Mouse (Mus musculus): ENCODE measurements around the gene Nrsn2. TPM values are rescaled to one million over a fixed set of nuclear protein-coding genes. Genes with fewer than 3 reads are reported as not detected.

Nrsn2 gene
- polyA plus RNA-seq, 1 experiment from 2014 or later, result not detected

DNA sequence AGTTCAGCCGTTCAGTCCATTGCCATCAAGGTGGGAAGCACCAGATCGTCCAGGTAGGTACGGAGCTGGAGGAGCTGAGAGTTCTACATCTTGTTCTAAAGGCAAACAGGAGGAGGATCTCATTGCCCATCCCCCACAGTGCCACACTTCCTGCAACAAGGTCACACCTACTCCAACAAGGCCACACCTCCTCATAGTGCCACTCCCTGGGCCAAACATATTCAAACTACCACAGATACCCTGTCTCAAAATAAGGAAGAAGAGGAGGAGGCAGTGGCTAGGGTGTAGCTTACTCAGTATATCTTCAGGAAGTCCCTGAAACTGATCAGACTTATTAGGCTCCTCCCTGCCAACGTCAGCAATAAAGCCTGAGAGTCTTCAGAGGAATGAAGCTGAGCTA, 7.8 kb upstream of the Nrsn2 start:
- DNase-seq (no peak), ATAC-seq (ENCODE audit: insufficient read depth) (no peak)
- 78% methylated on average over 4 of the region's 4 CpGs for whole genome bisulfite sequencing
- Histone ChIP-seq H3K27ac (ENCODE audit: low read depth) (no peak overlapping the region), H3K4me1 (ENCODE audit: insufficient read depth) (no peaks in the 10 kb centered on the region), H3K36me3 (ENCODE audit: insufficient read depth) (no peaks in the 10 kb centered on the region), H3K4me3 (ENCODE audit: low read depth, low read length) (no peak overlapping the region), H3K4me2 (no peak overlapping the region), H3K9me3 (ENCODE audit: low read depth, low read length) (no peaks in the 10 kb centered on the region), H3K27me3 (ENCODE audit: insufficient read depth, low read length) (no peaks in the 10 kb centered on the region), H3K9ac (no peak overlapping the region)
- no peak for TF ChIP-seq CTCF (IDR thresholded peaks at IDR 0.05; ENCODE audit: low read depth)

DNA sequence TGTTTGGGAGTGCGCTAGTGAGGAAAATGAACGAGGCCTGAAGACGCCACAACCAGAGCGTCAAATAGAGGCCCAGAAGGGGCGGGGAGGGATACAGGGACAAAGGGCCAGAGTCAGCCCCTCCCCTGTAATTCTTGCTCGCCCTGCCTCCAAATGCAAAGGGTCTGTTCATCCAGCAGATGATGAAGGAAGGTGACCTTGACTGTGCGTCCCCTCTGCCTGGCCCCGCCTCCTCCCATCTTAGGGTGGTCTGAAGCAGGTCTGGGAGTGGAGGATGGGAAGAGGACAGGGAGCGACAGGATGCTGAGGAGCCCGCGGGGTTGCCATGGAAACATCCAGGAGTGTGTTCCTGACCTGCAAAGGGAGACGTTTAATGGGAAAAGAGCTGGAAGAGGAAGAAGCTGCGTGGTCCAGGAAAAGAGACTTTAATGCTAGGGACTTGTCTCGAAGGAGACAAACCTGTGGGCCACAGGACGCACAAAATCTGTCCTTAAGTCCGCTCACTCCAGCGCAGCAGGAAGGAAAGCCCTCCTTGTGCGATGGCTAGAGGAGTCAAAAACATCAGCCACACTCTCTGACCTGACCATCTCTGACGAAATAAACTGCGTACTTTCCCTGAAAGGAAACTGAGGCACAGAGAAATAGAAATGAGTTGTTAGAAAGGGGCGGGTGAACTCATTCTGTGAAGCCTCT, 640 bp downstream of the Nrsn2 start:
- DNase-seq (no peak), ATAC-seq (ENCODE audit: insufficient read depth) (peak; percentile 32; the same call in 1 of the 2 replicates)
- no peaks in the 10 kb centered on the region for H3K9me3 ChIP-seq (ENCODE audit: low read depth, low read length)
- peaks cover 22% of the 10 kb centered on the region for H3K27me3 ChIP-seq (ENCODE audit: insufficient read depth, low read length)
- no peak overlapping the region for H3K4me3 ChIP-seq (ENCODE audit: low read depth, low read length)
- H3K4me1 ChIP-seq (ENCODE audit: insufficient read depth), result 0 out of 2 replicates have a peak, but pooled peaks cover 5% of the 10 kb centered on the region
- no peak overlapping the region for H3K27ac ChIP-seq (ENCODE audit: low read depth)
- 5% methylated on average over 21 of the region's 21 CpGs for WGBS
- H3K4me2 ChIP-seq, result peak overlapping the region; percentile 35; the same call in 1 of the 2 replicates
- no peak for TF ChIP-seq CTCF (IDR thresholded peaks at IDR 0.05; ENCODE audit: low read depth)
- H3K9ac ChIP-seq, result no peak overlapping the region
- no peaks in the 10 kb centered on the region for H3K36me3 ChIP-seq (ENCODE audit: insufficient read depth)

DNA sequence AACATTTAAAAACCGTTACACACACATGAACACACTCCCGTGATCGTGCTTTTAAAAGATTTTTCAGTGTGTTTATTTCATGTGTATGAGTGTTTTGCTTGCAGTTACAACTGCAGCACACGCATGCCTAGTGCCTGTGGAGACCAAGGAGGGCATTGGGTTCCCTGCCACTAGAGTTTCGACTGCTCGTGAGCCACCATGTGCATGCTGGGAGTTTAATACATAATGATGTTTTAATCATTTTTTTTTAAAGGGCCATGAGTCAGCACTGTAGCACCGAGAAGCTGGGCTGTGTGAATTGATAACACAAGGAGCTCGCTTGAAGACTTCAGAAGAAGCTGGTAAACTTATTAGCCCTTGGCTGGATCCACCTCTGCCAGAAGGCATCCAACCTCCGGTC, 2.9 kb downstream of the Nrsn2 start:
- Histone ChIP-seq H3K27me3 (ENCODE audit: insufficient read depth, low read length) (peaks cover 22% of the 10 kb centered on the region), H3K9me3 (ENCODE audit: low read depth, low read length) (no peaks in the 10 kb centered on the region), H3K4me1 (ENCODE audit: insufficient read depth) (0 out of 2 replicates have a peak, but pooled peaks cover 5% of the 10 kb centered on the region), H3K9ac (no peak overlapping the region), H3K27ac (ENCODE audit: low read depth) (no peak overlapping the region), H3K4me3 (ENCODE audit: low read depth, low read length) (no peak overlapping the region), H3K36me3 (ENCODE audit: insufficient read depth) (no peaks in the 10 kb centered on the region), H3K4me2 (no peak overlapping the region)
- TF ChIP-seq CTCF (IDR thresholded peaks at IDR 0.05; ENCODE audit: low read depth), result no peak
- DNase-seq, result no peak
- 73% methylated on average over 9 of the region's 9 CpGs for WGBS
- no peak for ATAC-seq (ENCODE audit: insufficient read depth)

DNA sequence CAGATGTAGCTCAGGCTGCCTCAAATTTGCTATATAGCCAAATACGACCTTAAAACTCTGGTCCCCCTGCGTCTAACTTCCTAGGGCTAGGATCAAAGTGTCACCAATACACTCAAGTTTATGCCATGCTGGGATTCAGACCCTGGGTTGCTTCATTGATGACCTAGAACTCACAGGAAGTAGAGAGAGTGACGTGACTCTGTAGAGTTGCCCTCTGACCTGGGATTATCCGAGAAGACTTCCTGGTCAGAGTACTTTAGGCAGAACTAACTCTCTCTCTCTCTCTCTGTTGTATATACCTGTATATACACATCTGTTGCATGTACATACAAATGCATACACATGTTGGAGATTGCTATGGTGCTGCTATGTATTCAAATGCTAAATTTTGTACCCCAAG, 3.8 kb downstream of the Nrsn2 start:
- no peak for ATAC-seq (ENCODE audit: insufficient read depth)
- WGBS, result 56% methylated on average over 4 of the region's 4 CpGs

DNA sequence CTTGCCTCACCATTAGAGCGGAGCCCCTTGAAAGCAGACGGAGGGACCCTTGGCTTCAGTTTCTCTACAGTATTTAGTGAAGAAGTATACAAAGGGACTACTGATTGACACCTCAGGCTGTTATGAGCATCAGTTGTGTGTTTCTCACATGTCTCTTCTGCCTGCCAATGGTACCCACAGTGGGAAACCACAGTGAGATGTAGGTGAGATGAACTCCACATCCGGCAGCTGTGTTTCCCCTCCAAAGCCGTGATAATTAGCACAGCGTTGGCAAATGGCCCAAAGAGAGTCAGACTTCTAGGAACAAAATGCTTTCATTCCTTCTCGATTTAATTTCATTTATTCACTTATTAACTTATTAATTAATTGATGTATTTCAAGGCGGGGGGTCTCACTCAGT, 4.3 kb downstream of the Nrsn2 start:
- Histone ChIP-seq H3K27me3 (ENCODE audit: insufficient read depth, low read length) (peaks cover 22% of the 10 kb centered on the region), H3K4me3 (ENCODE audit: low read depth, low read length) (no peak overlapping the region), H3K27ac (ENCODE audit: low read depth) (no peak overlapping the region), H3K4me2 (no peak overlapping the region), H3K9me3 (ENCODE audit: low read depth, low read length) (no peaks in the 10 kb centered on the region), H3K9ac (no peak overlapping the region), H3K4me1 (ENCODE audit: insufficient read depth) (0 out of 2 replicates have a peak, but pooled peaks cover 5% of the 10 kb centered on the region), H3K36me3 (ENCODE audit: insufficient read depth) (no peaks in the 10 kb centered on the region)
- ATAC-seq (ENCODE audit: insufficient read depth) (no peak), DNase-seq (no peak)
- no peak for TF ChIP-seq CTCF (IDR thresholded peaks at IDR 0.05; ENCODE audit: low read depth)
- 80% methylated on average over 7 of the region's 7 CpGs for WGBS

More for the DNA sequence above, 3.8 kb downstream of the Nrsn2 start:
- Histone ChIP-seq H3K27ac (ENCODE audit: low read depth) (no peak overlapping the region), H3K36me3 (ENCODE audit: insufficient read depth) (no peaks in the 10 kb centered on the region), H3K27me3 (ENCODE audit: insufficient read depth, low read length) (peaks cover 22% of the 10 kb centered on the region), H3K9ac (no peak overlapping the region), H3K4me1 (ENCODE audit: insufficient read depth) (0 out of 2 replicates have a peak, but pooled peaks cover 5% of the 10 kb centered on the region), H3K4me3 (ENCODE audit: low read depth, low read length) (no peak overlapping the region), H3K4me2 (no peak overlapping the region), H3K9me3 (ENCODE audit: low read depth, low read length) (no peaks in the 10 kb centered on the region)
- no peak for TF ChIP-seq CTCF (IDR thresholded peaks at IDR 0.05; ENCODE audit: low read depth)
- no peak for DNase-seq

DNA sequence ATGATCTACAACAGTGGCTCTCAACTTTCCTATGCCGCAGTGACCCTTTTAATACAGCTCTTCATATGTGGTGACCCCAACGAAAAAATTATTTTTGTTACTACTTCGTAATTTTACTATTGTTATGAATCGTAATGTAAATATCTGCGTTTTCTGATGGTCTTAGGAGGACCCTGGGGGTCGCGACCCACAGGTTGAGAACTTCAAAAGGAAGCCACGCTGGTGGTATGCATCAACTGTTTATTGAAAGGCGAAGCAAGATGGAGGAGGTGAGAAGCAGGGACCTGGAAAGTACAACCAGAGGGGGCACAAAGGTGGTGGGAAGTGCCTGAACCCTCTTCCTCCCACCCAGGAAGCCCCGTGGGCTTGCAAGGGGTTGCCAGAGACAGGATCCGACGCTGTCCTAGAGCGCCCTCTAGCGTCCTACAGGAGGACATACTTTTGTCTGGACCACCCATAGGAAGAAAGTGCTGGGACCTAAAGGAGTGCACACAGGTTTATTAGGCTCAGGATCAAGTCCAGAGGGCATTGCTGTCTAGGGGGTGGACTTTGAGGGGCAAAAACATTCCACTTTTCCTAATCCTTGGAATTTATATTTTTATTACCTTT, 7.8 kb downstream of the Nrsn2 start:
- TF ChIP-seq CTCF (IDR thresholded peaks at IDR 0.05; ENCODE audit: low read depth), result peak; percentile 94
- peak; percentile 55 for ATAC-seq (ENCODE audit: insufficient read depth)
- Histone ChIP-seq H3K4me1 (ENCODE audit: insufficient read depth) (0 out of 2 replicates have a peak, but pooled peaks cover 2% of the 10 kb centered on the region), H3K36me3 (ENCODE audit: insufficient read depth) (no peaks in the 10 kb centered on the region), H3K27me3 (ENCODE audit: insufficient read depth, low read length) (no peaks in the 10 kb centered on the region), H3K27ac (ENCODE audit: low read depth) (no peak overlapping the region), H3K9me3 (ENCODE audit: low read depth, low read length) (no peaks in the 10 kb centered on the region), H3K4me3 (ENCODE audit: low read depth, low read length) (no peak overlapping the region), H3K4me2 (no peak overlapping the region), H3K9ac (no peak overlapping the region)
- WGBS, result 25% methylated on average over 14 of the region's 14 CpGs
- peak; percentile 84 for DNase-seq

DNA sequence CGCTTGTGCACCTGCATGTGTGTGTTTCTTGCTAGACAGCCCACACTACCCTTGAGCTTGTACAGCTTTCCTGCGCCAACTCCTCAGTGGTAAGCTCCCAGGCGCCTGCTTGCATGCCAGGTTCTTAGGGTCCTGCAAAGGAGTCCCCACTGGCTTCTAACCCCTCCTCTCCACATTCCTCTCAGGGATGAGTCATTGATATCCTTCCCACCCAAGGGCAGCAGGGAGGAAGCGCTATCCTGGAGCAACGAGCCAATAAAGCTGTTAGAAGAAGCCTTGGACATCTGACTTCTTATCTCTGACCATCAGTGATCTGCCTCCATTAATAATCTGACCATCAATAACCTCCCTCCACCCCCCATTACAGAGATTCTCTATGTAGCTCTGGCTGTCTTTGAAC, 8.5 kb downstream of the Nrsn2 start:
- 63% methylated on average over 5 of the region's 5 CpGs for WGBS
- no peaks in the 10 kb centered on the region for H3K36me3 ChIP-seq (ENCODE audit: insufficient read depth)
- H3K27me3 ChIP-seq (ENCODE audit: insufficient read depth, low read length), result no peaks in the 10 kb centered on the region
- H3K4me3 ChIP-seq (ENCODE audit: low read depth, low read length), result no peak overlapping the region
- ATAC-seq (ENCODE audit: insufficient read depth), result no peak
- H3K4me2 ChIP-seq, result no peak overlapping the region
- DNase-seq, result no peak
- no peak overlapping the region for H3K27ac ChIP-seq (ENCODE audit: low read depth)
- H3K4me1 ChIP-seq (ENCODE audit: insufficient read depth), result 0 out of 2 replicates have a peak, but pooled peaks cover 4% of the 10 kb centered on the region
- no peak for TF ChIP-seq CTCF (IDR thresholded peaks at IDR 0.05; ENCODE audit: low read depth)
- no peaks in the 10 kb centered on the region for H3K9me3 ChIP-seq (ENCODE audit: low read depth, low read length)
- H3K9ac ChIP-seq, result no peak overlapping the region

Measured in lung, embryonic 14.5 days (tissue).